Mouse (Mus musculus) 3T3-L1 (cell line): Measurements from ENCODE around the gene Olfr1115.
"Not testable (repeated sequence)": the region's sequence is repeated elsewhere in the genome, so short reads cannot be mapped to it uniquely, and the experiment has no call there.

Experiments used
- DNase-seq: peaks from one replicate; pipeline ENCODE4 v3.0.0-alpha.2; 2015; ENCODE audit warnings: low read depth, low spot score

The Olfr1115 gene

GRCm38 (mm10) chr2:87247713-87248112 is at the start of gene Olfr1115:
Gene Olfr1115, plus strand, starts transcription at chr2:87248013.
- DNase-seq: no peak

- no peak for DNase-seq
Measured at GRCm38 (mm10) chr2:87208670-87209069, 39.1 kb upstream of the Olfr1115 start, which contains the start of gene Olfr1113. Gene Olfr1113, plus strand, starts transcription at chr2:87208970.

GRCm38 (mm10) chr2:87267234-87267633 is 19.4 kb downstream of the Olfr1115 start, which contains the start of gene Olfr1116:
Gene Olfr1116, plus strand, starts transcription at chr2:87267534.
- DNase-seq: no peak

GRCm38 (mm10) chr2:87293977-87294376 is 46.2 kb downstream of the Olfr1115 start:
- DNase-seq: not testable (repeated sequence)
